Mouse (Mus musculus) left cerebral cortex, adult 2 months (tissue): ENCODE measurements around the gene Mustn1. TPM values are rescaled to one million over a fixed set of nuclear protein-coding genes. Genes with fewer than 3 reads are reported as not detected.

Experiments
- DNase-seq, 2 experiments: peaks; one replicate each; pipeline ENCODE4 v3.0.0; 2021 to 2022; ENCODE audit warnings: low spot score in 2 of 2, mixed read lengths in 1 of 2; ENCODE audit errors: extremely low spot score in 1 of 2
- H3K27ac ChIP-seq: fragments of 200-600 bp; 2 replicates; pipeline ENCODE4 v1.8.1; 2022
- H3K4me3 ChIP-seq: fragments of 200-600 bp; 2 replicates; pipeline ENCODE4 v1.8.1; 2022
- CTCF ChIP-seq: fragments of 200-600 bp; IDR thresholded peaks from 2 replicates; pipeline ENCODE4 v1.8.1; 2022; ENCODE audit warnings: antibody characterized with exemption, mild to moderate bottlenecking, moderate library complexity
- intact Hi-C: fragments of 180-260 bp; cut with DNase I; formaldehyde crosslinking; loops from one replicate; pipeline ENCODE4 v1.15.1; 2025
- total RNA-seq, 2 experiments: library from RNA; stranded (reverse); gene quantifications; 2 replicates each; pipeline ENCODE4 v1.2.3; 2021

The Mustn1 gene
- total RNA-seq, 2 experiments from 2014 or later = 2.1 to 3.5 TPM

DNA sequence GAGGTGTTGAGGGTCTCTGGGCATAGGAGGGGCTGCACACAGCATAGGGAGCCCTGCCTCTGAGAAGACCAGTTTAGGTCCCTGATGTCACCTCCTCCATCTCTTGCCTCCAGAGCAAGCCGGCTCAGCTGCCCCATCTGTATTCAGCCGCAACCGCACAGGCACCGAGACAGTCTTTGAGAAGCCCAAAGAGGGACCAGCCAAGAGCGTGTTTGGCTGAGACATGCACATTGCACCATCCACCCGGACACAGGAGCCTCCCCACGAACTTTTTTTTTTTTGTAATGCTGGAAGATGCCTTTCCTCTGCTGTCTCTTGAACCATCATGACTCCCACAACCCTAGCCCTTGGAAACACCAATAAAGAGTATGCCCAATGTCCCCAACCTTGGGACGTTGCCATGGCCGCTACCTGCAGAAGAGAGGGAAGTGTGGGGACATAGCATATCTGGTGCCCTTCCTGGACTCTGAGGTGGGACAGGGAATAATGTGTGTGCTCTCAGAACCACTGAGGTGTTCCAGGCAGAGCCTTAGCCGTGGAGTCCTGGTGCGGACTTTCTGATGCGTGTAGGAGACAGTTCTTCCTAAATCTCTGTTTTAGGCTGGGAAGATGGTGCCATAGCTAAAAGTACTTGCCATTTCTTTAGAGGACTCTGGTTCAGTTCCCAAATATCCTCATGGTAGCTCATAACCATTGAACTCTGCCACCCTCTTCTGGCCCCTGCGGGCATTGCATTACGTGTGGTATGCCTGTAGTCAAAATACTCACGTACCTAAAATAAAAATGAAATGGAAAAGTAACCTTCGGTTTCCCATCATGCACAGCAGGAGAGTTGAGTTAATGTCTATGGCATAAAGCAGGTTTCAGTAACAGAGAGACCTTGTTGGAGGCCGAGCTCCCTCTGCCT is 2.1 kb downstream of the Mustn1 start:
- TF ChIP-seq CTCF = peak; percentile 73
- peak in 1 of 2 experiments; percentile 55 for DNase-seq
- intact Hi-C loops = no loop called here
- Histone ChIP-seq H3K4me3 (no peak overlapping the region), H3K27ac (no peak overlapping the region)

DNA sequence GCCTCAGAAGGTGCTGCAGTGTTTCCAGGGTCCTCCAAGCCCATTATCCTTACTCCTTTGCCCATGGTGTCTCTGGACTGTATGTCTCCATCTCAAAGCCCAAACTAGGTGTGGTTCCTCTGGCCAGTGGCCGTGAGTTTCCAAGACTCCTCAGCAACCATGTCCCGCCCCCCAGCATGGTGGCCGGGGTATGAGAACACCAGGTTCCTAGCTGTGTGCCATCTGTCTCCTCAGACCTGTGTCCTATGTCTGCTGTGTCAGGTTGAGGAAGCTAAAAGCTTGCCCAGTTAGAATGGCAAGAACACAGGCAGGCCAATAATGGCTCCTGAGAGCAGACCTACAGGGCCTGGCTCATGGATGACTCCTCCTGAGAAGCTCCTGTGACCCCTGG is 2.7 kb downstream of the Mustn1 start:
- DNase-seq = no peak
- intact Hi-C loops = no loop called here
- no peak overlapping the region for H3K4me3 ChIP-seq
- no peak for TF ChIP-seq CTCF
- no peak overlapping the region for H3K27ac ChIP-seq

DNA sequence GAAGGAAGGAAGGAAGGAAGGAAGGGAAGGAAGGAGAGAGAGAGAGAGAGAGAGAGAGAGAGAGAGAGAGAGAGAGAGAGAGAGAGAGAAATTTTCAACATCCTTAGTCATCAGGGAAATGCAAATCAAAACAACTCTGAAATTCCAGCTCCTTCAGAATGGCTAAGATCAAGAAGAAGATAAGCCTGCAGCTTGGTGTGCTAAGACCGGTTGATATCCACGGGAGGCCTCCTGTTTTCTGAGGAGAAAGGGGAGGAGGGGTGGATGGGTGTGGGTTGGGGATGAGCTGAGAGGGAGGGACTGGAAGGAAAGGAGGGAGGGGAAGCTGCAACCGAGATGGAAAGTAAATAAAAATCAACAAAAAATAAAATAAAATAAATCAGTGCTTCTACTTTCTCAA is 6.3 kb downstream of the Mustn1 start:
- intact Hi-C loops = no loop called here
- no peak for TF ChIP-seq CTCF

DNA sequence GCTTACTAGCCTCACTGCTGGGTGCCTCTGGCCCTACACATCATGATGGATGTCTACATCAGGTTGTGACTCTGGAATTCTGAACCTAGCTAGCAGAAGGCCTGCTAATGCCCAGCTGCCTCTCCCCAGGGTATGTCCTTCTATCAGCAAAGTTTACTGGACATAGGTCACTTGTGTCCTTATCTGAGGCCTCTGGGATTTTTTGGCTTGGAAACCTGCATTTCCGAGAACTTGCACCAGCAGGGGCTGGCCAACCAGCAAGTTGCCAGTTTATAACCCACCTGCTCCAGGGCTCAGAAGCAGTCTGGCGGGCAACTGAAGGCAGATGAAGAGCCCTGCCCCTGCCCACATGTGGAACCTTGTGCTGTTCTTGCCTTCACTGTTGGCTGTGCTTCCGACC is 7.2 kb downstream of the Mustn1 start, which contains the start of gene Itih4:
TSS of gene Itih4 (plus strand) at position 273 of the 400 bp plus-strand sequence.
- intact Hi-C loops = no loop called here
- no peak for DNase-seq
- no peak for TF ChIP-seq CTCF
- H3K4me3 ChIP-seq = no peak within 1 kb of the TSS
- no peak within 1 kb of the TSS for H3K27ac ChIP-seq

More for the DNA sequence above, 6.3 kb downstream of the Mustn1 start:
- no peak for DNase-seq
- H3K4me3 ChIP-seq = no peak overlapping the region
- no peak overlapping the region for H3K27ac ChIP-seq

DNA sequence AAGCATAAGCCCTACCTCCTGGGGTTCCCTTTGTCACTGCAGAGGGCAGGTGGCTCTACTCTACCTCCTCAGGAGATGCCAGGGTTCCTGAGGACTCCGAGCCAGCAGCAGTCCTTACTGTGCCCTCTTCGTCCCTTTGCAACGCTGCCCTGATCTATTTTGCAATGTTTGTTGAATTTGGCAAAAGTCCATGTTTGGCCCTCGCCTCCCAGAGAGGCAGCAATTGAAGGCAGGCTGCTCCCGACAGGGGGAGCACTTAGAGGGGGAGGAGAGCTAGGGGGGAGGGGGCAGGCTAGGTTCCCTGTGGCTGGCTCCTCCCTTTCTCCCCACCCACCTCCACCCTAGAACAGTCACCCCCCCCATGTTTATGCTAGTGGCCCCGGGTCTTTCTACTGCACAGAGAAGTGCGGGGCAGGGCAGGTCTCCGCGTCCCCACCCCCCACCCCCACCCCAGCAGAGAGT is 9.3 kb downstream of the Mustn1 start:
- no peak overlapping the region for H3K4me3 ChIP-seq
- H3K27ac ChIP-seq = no peak overlapping the region
- peak; percentile 25 for TF ChIP-seq CTCF
- no peak for DNase-seq
- intact Hi-C loops = no loop called here

DNA sequence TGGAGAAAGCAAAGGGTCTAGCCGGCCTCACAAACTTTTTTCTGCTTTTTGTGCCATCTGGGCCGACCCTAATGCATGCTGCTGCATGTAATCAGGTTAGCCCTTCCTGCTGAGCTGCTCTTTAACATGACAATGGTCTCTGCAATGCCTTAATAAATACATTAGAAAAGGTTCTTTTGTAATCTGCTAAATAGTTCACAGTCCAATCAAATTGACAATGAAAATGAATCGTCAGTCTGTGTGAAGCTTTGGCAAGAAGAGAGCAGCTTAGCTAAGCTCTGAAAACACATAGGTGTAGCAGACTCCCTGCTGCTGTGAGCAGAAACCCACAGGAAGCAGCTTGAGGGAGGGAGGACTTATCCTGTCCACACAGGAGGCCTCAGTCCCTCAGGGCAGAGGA is 21.0 kb downstream of the Mustn1 start:
- Histone ChIP-seq H3K27ac (no peak overlapping the region), H3K4me3 (no peak overlapping the region)
- DNase-seq = no peak
- TF ChIP-seq CTCF = no peak
- intact Hi-C loops = no loop called here

DNA sequence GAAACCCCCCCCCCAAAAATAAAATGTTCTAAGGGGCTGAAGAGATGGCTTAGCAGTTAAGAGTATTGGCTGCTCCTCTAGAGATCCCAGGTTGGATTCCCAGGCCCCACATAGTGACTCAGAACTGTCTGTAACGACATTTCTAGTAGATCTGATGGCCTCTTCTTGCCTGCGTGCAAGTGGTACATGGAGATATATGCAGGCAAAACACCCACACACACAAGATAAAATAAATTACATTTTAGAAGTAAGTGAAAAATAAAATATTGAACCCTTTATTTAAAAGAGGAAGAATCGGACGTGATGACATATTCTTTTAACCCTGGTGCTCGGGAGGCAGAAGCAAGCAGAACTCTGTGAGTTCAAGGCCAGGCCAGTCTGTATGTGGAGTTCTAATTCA is 23.6 kb downstream of the Mustn1 start:
- Histone ChIP-seq H3K4me3 (no peak overlapping the region), H3K27ac (no peak overlapping the region)
- intact Hi-C loops = no loop called here
- no peak for DNase-seq
- TF ChIP-seq CTCF = no peak

DNA sequence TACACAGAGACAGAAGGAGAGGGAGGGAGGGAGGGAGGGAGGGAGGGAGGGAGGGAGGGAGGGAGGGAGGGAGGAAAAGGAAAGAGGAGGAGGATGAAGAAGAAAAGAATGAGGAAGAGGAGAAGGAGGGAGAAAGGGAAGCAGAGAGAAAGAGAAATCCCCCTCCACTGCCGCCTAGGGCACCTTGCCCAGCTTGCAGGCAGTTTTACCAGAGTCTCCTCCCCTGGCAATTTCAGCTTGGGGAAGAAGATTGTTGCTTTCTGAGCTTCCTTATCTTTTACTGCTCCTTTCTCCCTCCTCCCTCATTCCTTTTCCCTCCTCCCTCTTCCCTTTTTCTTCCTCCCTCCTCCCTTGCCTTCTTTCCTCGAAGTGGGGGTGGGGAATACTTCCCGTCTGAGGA is 24.0 kb downstream of the Mustn1 start:
- DNase-seq = no peak
- Histone ChIP-seq H3K4me3 (no peak overlapping the region), H3K27ac (no peak overlapping the region)
- TF ChIP-seq CTCF = no peak
- intact Hi-C loops = no loop called here

DNA sequence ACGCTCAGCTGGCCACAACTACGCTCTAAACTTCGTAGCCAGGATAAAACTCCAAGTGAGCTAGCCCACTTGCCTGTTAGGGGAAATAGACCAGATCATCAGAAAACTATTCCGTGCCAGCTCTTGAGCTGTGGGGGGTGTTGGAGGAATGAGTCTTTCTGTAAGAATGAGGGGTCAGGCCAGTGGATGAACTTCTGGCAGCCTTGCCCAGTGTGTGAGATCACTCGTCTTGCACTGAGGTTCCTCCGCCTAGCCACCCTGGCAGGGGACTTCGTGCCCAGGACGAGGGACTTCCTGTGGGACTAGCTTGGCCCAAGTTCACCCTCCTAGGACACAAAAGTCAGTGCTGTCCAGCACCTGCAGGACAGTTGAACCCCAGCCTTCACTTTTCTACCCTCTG is 25.3 kb downstream of the Mustn1 start:
- no peak for TF ChIP-seq CTCF
- intact Hi-C loops = no loop called here

DNA sequence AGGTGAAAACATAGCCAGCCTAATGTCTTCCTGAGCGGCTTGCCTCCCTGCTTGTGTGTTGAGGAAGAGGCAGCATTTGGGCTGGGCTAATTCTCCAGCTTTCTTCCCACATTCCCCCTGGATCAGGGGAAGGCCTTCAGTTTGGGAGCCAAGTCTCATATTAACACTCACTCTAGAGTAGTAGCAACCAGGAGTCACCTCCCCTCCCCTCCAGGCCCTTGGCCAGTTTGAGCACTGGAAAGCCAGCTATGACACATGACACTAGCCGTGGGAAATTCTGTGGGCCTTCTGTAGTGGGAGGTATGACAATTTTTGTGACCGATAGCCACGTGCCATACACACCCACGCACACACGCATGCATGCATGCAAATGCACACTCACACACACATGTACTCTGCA is 27.0 kb downstream of the Mustn1 start:
- no peak overlapping the region for H3K27ac ChIP-seq
- H3K4me3 ChIP-seq = no peak overlapping the region
- intact Hi-C loops = no loop called here
- TF ChIP-seq CTCF = no peak
- DNase-seq = no peak

More for the DNA sequence above, 25.3 kb downstream of the Mustn1 start:
- Histone ChIP-seq H3K27ac (no peak overlapping the region), H3K4me3 (no peak overlapping the region)
- no peak for DNase-seq

DNA sequence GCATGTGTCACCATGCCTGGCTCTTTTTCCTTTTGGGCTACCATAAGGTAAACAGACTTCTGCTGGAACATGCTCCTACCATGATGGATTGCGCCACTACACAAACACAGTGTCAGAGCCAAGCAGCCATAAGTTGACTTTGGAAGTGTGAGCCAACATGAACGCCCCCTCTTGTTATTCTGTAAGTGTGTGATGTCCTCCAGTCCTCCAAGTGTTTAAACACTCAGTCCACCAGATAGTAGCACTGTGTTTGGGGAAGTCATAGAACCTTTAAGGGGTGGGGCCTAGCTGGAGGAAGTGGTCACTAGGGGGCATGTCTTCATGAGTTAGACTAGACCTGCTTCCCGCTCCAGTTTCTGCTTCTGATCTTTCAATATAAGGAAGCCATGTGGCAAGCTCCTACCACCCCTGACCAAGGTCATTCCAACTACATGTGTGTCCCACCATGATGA is 28.8 kb downstream of the Mustn1 start:
- Histone ChIP-seq H3K27ac (no peak overlapping the region), H3K4me3 (no peak overlapping the region)
- DNase-seq = no peak
- intact Hi-C loops = no loop called here
- no peak for TF ChIP-seq CTCF

DNA sequence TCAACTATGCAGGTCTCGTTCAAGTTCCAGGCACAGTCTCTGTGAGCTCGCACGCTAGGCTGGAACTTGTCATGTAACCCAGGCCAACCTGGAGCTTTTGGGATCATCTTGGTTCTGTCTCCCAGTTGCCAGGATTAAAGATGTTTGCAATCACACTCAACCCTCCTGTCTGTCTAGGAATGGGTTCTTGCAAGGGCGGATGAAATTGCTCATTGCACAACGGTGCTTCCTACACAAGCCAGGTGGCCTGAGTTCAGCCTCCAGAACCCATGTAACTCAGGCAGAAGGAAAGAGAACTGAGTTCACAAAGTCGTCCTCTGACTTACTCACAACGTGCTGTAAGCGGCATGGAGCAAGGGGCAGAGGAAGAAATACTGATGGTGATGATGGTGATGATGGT is 32.1 kb downstream of the Mustn1 start:
- no peak for DNase-seq
- H3K4me3 ChIP-seq = no peak overlapping the region
- intact Hi-C loops = no loop called here
- no peak overlapping the region for H3K27ac ChIP-seq
- TF ChIP-seq CTCF = no peak

DNA sequence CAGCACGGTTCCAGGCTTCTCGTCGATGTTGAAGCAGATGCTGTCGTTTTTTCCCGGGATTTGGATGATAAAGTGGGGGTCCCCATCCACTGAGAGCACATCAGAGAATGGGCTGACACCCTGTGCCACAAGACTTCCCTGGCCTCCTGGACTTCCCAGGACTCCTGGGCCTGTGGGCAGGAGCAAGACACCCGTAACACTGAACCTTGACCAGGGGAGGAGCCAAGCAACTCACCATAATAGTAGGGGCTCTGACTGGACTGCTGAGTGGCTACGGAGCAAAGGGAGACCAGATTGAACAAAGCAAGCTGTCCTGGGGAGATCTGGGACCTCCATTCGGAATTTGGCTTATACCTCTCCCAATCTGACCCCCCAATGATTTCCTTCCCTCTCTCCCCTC is 33.6 kb downstream of the Mustn1 start:
- intact Hi-C loops = no loop called here

More for the DNA sequence above, 33.6 kb downstream of the Mustn1 start:
- DNase-seq = no peak
- TF ChIP-seq CTCF = no peak
- no peak overlapping the region for H3K27ac ChIP-seq
- H3K4me3 ChIP-seq = no peak overlapping the region
